Mouse (Mus musculus) duodenum, adult 2 months (tissue): Measurements from ENCODE around the gene Ncs1. TPM values are rescaled to one million over a fixed set of nuclear protein-coding genes. Genes with fewer than 3 reads are reported as not detected.

Source experiments
- polyA plus RNA-seq: library from polyadenylated mRNA; depleted of rRNA; stranded (reverse); fragments of >200 nt; gene quantifications from 2 replicates; pipeline ENCODE4 v1.2.3, GENCODE M21; 2012; ENCODE audit warnings: low replicate concordance; rRNA removed

Gene Ncs1
- polyA plus RNA-seq: 1.1 and 1.2 TPM in 2 replicates

GRCm38 (mm10) chr2:31245491-31246141 lies at the start of gene Ncs1:
Gene Ncs1 (plus strand): TSS chr2:31245823.

GRCm38 (mm10) chr2:31314007-31314465 lies 68.4 kb downstream of the Ncs1 start, which contains the start of gene Hmcn2:
Gene Hmcn2 (plus strand): TSS chr2:31314415.

Other genes with a start within 250 kb of the Ncs1 start
- gene Fnbp1, start 103.8 kb upstream of the Ncs1 start, polyA plus RNA-seq: 21.3 and 28.8 TPM in 2 replicates
- gene Gpr107, start 93.5 kb upstream of the Ncs1 start, polyA plus RNA-seq: 19.3 and 26.8 TPM in 2 replicates
- 137 and 167 TPM in 2 replicates for gene Hmcn2, start 68.6 kb downstream of the Ncs1 start, polyA plus RNA-seq
- gene Ass1, start 224.4 kb downstream of the Ncs1 start, polyA plus RNA-seq: 3.6 and 4.8 TPM in 2 replicates